Mouse (Mus musculus): ENCODE measurements at regions not wholly inside any gene's neighbourhood (a gene's known extent, or its start where the extent isn't known, plus 50 kb on each side); places are given as distances from the start of the nearest gene placed in this dataset.

GRCm38 (mm10) chr1:27895333-27895732, 884.7 kb downstream of the Gm597 start:
- TF ChIP-seq EP300 (optimal IDR thresholded peaks at IDR 0.05) (no peak), CTCF (IDR thresholded peaks at IDR 0.05; ENCODE audit: low read depth) (peak; percentile 25; the same call in 1 of the 2 replicates)

Measured in stomach, postnatal 0 days (tissue).